Mouse (Mus musculus) cerebellum, adult 8-10 months (tissue): Measurements from ENCODE around the gene Pald1.

ENCODE experiments used
- DNase-seq: peaks from one replicate; pipeline ENCODE4 v3.0.0; 2022

Pald1 gene

DNA sequence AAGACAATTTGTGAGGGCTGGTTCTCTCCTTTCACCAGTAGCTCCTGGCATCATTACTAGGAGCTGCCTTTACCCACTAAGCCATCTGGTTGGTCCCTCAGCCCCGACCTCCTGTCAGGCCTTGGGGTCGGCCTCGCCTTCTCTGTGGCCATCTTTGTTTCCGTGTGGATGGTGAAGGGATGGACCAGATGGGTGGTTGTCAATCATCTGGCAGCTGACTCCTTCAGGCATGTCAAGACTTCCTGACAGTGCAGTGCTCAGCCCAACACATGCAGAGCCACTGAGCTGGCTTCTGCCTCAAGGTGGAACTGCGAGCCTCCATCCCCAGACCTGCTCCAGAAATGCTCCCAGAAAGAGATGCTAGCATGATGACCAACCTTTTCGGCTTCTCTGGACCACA is 18.9 kb downstream of the Pald1 start:
- no peak for DNase-seq

DNA sequence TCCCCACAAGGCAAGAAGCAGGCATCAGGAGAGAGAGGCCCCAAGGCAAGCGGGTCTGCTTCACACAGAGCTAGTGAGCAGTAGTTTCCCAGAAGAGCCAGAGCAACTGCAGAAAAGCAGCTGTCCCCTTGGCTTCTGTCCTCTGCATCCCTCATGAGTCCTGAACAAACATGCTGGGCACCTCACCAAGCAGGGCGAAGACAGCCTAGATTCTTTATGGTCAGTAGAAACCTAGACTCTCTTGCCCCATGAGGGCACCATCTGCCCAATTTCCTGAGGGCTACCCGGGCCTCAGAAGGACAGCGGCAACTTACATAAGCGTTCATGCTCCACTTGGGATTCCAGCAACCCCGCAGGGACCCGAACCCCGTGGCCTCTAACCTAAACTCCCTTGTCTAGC is 20.3 kb downstream of the Pald1 start:
- DNase-seq = peak; percentile 47

DNA sequence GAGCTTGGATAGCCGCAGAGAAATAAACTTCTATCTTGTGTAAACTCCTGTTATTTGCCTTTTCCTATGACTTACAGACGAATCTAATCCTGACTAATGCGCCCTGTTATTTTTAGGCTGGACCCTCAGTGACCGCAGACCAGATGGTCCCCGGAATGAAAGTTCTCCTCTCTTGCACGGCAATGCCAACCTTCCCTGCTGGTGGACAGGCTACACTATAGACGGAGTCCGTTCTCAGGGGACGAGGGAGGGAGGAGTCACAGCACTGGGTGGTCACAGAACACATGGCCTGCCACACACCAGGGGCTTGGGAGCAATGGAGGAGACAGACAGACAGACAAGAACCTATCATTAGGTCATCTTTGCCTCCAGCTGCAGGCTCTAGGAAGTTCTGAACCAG is 20.8 kb downstream of the Pald1 start:
- no peak for DNase-seq

DNA sequence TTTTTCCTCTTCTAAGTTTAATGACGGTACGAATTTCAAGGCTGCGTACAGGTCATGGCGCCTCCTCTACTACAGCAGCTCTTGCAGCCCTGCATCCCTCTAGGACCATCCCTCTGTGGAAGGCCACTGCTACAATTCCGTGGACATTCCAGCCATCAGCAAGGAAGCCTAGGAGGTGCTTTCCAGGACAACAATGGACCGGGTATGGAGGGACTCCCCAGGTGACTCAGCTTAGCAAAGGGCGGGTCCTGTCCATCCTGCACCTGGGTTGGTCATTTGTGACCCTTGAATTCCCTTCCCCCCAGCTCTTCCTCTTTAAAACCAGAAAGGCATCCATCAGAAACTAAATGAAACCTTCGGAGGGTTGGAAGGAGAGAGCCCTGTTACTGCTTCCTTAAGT is 22.7 kb downstream of the Pald1 start:
- no peak for DNase-seq

DNA sequence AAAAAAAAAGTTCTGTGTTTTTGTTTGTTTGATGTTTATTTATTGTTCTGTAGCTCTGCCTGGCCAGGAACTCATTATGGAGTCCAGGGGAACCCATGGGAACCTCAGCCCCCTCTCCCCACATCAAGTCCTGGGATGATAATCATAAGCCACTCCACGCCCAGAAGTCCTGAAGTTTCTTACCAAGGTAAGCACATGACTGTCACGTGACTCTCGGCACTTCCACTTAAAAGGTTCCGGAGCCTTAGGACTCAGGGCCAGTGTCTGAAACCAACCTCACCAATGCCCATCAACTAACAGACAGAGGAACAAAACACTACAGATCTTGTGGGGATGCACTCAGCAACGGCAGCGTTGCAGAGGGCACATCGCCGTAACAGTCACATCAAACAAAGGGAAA is 23.9 kb downstream of the Pald1 start:
- DNase-seq = no peak

DNA sequence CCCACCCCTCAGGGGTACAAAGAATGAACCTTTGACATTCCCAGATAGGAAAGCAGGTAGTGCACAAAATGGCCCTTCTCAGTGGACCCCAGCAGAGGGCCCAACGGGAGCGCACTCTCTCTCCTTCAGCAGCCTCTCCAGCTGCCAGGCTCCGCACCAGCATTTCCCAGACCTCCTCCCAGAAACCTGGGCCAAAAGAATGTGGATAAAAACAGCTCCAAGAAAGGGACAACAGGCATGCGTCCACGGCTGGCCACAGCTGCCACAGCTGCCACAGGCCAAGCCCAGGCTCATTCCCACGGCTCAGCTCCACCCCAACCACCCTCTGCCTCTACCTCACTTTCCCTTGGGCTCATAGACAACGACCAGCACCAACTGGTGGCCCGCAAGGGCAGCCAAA is 25.7 kb downstream of the Pald1 start:
- DNase-seq = no peak

DNA sequence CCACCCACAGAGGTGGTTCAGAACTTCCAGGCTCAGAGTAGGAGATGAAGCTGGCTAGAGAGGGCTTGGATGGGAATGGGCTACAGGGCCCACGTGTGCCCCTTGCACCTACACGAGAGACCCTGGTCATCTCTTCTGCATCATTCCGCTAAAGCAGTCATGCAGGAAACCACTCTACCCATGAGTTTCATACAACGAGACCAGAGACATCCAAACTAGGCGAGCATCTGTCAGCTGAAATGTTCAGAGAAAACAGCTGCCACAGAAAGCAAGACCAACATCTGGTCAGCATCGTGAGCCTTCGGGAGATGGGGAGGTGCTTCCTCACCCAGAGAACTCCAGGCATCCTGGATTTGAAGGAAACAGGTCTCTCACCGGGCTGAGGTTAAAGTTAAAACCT is 26.8 kb downstream of the Pald1 start:
- DNase-seq = no peak

DNA sequence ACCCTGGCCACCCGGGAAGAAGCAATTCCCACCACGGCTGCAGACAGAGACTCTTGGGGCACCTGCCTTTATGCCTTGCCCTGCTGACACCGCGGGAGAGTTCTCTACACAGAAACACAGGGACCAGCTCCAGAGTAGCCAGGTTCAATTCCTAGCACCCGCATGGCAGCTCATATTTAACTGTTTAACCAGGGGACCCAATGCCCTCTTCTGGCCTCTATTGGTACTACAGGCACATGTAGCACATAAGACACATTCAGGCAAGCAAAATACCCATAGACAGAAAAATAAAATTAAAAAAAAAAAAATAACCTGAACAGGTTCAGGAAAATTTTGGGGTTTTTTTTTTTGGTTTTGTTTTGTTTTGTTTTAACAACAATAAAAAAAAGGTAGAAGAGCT is 27.2 kb downstream of the Pald1 start:
- DNase-seq = no peak

DNA sequence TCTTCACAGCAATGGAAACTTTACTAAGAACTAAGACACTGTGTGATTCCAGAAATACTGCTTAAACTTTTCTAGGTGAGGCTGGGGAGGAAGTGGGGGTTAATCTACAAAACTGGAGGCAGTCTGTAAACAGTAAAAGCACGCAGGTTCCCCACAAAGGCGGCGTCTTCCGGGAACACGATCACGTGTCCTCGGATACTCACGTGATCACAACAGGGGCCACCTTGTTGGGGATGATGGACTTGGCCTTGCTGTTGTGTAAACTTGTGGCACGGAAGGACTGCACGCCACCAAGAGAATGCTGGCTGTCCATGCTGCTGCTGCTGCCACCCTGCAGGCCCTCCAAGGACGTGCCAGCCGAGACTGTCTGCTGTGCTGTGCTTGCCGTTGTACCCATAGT is 27.7 kb downstream of the Pald1 start:
- no peak for DNase-seq

DNA sequence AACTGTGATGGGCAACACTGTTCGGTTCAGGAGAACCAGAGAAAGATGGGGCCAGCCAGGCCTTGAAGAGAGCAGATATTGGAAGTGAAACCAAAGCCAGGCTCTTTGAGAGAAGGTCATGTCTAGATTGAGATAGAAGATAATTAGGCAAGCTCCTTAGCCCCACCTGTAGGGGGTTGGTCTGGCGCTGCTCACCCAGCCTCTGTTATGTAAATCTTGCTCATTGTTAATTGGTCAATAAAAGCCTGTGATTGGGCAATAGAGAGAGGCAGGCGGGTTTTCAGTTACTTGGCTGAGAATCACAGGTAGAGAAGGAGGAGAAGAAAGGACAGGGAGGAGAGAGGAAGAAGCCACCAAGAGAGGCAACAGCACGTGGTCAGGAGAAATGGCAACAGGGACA is 32.1 kb downstream of the Pald1 start:
- DNase-seq = no peak

DNA sequence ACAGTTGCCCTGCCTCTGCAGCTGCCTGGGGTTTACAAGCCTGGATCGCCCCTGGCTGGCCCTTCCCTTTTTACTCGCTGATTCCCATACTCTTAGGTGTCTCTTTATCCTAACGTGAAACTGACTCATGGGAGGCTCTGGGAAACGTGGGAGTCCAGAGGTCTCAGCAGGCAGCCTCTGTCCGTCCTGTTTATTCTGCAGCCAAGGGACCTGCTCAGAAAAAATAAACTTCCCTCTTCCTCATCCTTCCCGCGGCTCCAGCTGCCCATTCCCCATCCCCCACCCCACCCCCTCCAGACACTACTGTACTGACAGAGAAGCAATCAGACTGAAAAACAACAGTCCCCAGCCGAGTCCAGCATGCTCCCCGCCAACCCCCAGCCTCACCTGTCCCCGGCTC is 37.0 kb downstream of the Pald1 start:
- DNase-seq = no peak

DNA sequence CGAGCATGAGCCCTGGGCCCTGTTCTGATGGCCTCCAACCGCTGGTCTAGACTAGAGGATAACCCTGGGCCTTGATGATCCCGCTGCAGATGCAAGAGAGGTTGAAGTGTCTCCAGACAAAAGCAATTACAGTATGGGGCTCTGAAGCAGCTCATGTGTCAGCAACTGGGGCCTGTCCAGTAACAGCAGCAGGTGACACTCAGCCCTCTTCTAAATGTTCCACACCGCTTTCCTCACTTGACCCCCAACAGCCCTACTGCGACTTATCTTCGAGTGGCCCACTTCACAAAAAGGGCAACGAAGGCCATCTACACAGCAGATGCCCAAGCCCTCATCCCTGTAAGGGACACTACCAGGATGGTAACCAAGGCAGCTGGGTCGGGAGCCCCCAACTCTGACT is 38.2 kb downstream of the Pald1 start:
- no peak for DNase-seq

DNA sequence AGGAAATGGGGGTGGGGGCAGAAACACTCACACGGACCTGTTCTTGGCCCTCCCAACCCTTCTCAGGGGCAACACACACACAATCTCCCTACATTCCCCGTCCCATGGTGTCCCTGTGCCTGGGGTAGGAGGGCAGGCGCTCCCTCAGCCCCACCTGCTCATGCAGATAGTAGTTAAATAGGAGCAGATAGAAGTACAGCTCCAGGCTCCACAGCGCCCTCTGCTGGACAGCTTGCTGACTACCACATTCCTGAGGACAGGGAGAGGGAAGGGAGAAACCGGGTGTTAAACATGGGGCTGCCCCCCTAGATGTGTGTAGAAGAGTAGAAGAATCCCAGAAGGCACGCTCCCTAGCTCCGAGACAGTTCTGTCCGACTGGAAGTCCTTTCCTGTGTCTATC is 39.4 kb downstream of the Pald1 start:
- peak; percentile 55 for DNase-seq

DNA sequence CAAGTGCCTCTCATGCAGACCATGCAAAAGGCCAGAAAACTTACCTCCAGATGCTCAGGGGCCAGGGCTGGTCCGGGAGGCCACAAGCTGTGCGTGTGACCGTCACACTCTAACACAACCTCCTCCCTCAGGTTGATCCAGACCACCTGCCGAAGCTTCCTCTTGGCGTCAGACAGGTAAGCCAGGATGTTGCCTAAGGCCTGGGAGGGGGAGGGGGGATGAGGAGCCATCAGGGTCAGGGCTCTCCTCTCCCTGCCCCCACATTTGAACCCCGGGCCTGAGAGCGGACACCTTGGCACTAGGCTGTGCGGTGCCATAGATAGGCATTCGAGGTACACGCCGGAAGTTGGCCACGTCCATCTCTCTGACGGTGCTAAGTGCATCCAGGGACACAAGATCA is 40.6 kb downstream of the Pald1 start:
- DNase-seq = no peak

DNA sequence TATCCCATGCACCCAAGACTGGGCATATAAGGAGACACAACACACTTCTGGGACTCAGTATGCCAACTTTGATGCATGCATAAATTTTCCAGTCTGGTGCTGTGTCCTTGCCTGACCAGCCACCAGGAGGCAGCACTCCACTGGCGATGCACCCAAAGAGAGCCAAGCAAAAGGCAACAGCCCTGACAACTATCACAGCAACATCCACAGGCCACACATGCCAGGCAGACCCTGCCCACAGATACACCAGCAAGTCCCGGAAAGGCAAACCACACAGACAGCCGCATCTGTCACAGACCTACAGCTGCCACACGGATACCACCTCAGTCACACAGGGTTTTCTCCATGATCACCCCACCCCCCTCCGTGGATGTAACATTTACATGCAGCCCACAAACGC is 41.8 kb downstream of the Pald1 start:
- DNase-seq = peak; percentile 73

DNA sequence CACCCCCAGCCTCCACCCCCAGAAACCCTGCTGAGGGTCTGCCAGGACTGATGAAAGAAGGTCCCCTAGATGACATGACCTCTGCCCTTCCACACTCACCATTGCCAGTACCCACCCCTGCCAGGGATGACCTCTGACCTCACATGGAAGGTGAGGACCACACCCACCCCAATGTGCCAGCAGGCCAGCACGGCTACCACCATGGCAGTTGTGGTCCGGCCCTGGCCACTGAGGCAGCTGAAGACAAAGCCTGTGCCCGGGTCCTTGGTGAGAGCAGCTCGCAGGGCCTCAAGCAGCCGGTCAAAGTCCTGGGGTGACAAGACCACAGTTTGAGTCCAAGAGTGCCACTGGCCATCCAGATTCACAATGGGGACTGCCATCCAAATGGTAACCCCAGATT is 42.3 kb downstream of the Pald1 start:
- no peak for DNase-seq

DNA sequence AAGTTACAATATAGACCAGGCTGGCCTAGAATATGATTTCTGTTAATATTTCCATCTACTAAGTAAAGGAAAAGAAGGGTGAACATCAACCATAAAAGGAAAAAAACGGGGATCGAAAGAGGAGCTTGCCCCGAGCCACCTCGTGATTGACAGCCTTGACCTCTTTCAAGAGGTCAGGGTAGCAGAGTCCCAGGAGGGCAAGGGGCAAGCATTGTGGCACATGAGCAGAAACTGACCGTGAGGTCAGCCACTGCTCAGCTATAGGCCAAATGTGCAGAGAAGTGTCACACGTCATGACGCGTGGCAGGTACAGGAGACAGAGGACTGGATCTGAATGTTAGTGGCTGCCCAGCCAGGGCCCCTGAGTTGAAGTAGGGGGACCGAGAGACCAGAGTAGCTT is 43.1 kb downstream of the Pald1 start:
- DNase-seq = no peak

DNA sequence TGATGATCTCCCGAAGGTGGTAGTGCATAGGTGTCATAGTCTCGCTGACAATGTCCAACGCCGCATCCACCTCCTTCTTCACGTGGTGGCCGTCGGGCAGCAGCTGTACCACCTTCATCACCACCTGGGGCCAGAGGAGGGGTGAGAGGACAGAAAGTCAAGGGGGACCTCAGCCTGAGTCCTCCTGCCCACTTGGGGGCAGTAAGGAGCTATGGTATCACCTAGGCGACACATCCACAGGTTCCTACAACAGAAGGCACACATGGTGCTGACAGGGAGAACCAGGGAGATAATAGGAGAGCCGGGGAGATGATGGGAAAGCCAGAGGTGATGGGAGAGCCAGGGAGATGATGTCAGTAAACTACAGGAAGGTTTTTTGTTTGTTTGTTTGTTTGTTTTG is 44.1 kb downstream of the Pald1 start:
- no peak for DNase-seq

DNA sequence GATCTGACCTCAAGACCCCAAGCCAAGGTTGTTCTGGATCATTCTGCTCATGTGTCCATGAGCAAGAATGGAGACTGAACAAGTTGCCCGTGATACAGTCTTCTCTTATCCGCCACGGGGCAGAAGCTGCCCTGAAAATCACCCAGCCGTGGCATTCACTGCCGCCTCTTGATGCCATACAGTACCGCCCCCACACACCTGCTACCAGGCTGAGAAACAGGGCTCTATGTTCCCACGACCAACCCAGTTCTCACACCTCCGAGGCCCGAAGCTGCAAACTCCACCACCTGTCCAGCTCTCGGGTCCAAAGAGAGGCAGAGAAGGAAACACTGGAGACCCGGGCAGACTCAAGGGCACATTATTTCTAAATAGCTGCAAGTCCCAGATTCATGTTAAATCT is 45.7 kb downstream of the Pald1 start:
- no peak for DNase-seq

DNA sequence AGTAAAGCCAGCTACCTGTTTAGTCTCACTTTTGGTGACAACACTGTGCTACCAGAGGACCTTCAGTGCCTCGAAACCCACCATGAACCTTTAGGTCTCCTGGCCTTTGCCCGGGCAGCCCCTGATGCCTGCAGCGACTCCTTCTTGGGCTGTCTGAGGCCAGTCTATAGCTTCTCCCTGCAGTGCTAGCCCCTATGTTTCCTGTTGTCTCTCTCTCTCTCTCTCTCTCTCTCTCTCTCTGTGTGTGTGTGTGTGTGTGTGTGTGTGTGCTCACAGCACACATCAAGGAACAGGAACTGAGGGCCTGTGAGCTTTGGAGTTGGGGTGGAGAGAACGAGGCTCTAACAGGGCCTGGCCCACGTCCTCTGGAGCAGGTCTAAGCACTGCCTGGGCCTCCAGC is 46.7 kb downstream of the Pald1 start:
- no peak for DNase-seq

DNA sequence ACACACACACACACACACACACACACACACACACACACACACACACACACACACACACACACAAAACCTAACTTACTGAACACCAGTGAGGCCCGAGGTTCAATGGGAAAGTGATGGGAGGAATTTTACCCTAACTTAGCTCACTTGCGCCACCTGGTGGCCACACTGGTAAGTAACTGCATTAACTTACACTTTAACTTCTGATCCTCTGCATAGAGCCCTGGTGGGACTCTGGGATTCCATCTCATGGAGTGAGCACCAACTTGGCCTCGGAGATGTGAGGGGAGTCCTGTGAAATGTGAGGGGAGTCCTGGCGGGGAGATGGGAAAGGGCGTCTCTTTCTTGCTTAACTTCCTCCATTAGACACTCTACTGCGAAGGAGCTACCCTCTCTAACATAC is 47.2 kb downstream of the Pald1 start:
- DNase-seq = peak; percentile 81

DNA sequence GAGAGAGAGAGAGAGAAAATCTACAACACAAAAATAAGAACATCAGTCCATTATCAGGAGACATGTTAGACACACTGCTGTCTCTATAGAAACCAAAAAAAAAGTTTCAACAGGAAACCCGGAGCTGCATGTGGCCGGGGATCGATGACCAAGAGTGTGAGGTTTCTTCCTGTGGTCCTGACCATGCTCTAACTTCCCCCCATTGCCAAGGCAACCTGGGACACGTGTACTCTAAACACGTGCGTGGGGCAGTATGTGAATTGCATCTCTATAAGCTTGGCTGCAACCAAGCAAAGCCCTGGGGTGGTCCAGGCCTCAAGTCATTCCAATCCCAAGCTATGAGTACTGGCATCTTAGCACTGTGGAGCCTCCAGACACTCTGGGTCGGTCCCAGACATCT is 48.8 kb downstream of the Pald1 start:
- no peak for DNase-seq

DNA sequence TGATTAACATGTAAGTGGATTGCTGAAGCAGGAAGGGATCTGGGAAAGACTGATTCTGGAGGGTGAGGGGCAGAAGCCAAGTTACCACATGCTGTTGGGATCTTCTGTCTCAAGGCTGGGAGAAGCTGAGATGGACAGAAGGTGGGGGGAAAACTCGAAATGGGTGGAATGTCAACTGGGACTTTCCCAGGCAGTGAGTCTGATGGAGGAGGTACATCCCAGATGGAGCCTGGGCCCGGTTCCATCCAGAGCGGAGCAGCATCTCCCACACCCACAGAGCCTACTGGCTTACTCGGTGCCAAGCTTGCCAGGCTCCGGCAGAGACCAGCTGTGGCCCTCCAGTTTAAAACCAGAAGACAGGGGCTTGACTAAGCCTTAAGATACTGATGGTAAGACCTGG is 52.3 kb downstream of the Pald1 start:
- peak; percentile 70 for DNase-seq

DNA sequence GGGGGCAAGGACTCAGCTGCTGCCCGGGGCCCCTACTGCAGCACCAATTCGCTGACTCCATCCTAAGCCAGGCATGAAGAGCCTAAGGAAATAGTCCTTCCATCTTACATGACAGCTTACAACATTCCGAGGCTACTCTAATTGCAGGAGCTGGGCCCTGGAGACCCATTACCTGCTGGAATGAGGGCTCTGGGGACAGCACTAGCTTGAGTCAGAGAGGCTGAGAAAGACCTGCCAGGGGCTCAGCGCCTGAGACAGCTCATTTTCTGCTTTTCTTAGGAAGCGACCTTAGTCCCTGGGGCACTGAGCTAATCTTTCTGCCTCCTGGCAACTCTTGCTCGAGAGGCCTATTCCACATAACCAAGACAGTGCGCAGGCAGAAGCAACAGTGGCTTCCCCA is 54.4 kb downstream of the Pald1 start:
- no peak for DNase-seq

DNA sequence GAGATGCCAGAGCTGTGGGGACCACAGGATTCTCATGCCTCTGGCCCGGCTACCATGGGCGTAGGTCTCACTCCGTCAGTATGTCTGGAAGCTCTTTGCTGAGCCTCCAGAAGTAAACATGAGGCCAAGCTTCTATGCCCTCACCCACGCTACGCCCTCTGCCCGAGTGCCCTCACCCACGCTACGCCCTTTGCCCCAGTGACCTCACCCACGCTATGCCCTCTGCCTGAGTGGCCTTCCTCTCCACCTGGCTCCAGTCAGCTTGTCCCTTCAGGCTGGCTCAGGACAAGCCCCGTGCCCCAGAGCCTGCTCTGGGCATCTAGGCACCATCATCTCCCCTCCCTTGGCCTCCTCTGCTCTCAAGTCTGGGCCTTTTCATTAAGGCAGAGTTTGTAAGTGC is 55.8 kb downstream of the Pald1 start:
- no peak for DNase-seq

DNA sequence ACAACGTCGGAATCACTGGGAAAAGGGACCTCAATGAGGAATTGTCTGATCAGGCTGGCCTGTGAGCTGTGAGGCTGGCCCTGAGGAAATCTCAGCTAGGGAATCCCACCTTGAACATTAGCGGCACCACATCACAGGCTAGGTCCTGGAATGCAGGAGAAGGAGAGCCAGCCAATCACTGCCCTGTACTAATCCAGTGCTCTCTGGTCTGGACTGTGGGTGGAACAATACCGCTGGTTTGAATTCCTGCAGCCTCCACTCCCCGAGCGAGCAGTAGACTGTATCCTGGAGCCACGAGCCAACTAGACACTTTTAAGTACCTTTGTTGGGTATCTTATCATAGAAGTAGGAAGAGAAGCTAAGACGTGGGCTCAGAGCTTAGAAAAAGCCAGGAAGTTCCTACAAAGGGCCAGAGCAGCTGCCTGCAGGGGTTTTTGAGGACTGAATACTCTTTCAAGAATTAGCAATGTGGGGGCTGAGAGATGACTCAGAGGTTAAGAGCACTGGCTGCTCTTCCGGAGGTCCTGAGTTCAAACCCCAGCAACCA is 57.5 kb downstream of the Pald1 start:
- no peak for DNase-seq
